Mouse (Mus musculus): ENCODE measurements around the gene Amh.
"Not testable (repeated sequence)": the region's sequence is repeated elsewhere in the genome, so short reads cannot be mapped to it uniquely, and the experiment has no call there.

The Amh gene

GRCm38 (mm10) chr10:80807057-80807627 is 2.1 kb downstream of the Amh start:
- DNase-seq (ENCODE audit: low read depth, low spot score): peak; percentile 97

- peak; percentile 73 for DNase-seq (ENCODE audit: low read depth, low spot score)
Observed at GRCm38 (mm10) chr10:80808099-80808984, 3.3 kb downstream of the Amh start.

GRCm38 (mm10) chr10:80808985-80809632 is 4.1 kb downstream of the Amh start:
- DNase-seq (ENCODE audit: low read depth, low spot score): peak; percentile 71

- no peak for DNase-seq (ENCODE audit: low read depth, low spot score)
Observed at GRCm38 (mm10) chr10:80810084-80810483, 5.0 kb downstream of the Amh start.

- no peak for DNase-seq (ENCODE audit: low read depth, low spot score)
Observed at GRCm38 (mm10) chr10:80812391-80813041, 7.5 kb downstream of the Amh start.

GRCm38 (mm10) chr10:80813366-80813765 is 8.3 kb downstream of the Amh start, which contains the start of gene Jsrp1:
TSS of gene Jsrp1 (minus strand) at chr10:80813498.
- no peak for DNase-seq (ENCODE audit: low read depth, low spot score)

GRCm38 (mm10) chr10:80814800-80815199 is 9.8 kb downstream of the Amh start:
- DNase-seq (ENCODE audit: low read depth, low spot score): no peak

- not testable (repeated sequence) for DNase-seq (ENCODE audit: low read depth, low spot score)
Observed at GRCm38 (mm10) chr10:80816303-80816702, 11.3 kb downstream of the Amh start.

- DNase-seq (ENCODE audit: low read depth, low spot score): no peak
Observed at GRCm38 (mm10) chr10:80817164-80817563, 12.1 kb downstream of the Amh start.

- DNase-seq (ENCODE audit: low read depth, low spot score): not testable (repeated sequence)
Observed at GRCm38 (mm10) chr10:80817955-80818354, 12.9 kb downstream of the Amh start.

GRCm38 (mm10) chr10:80818599-80819281 is 13.7 kb downstream of the Amh start:
- no peak for DNase-seq (ENCODE audit: low read depth, low spot score)

- no peak for DNase-seq (ENCODE audit: low read depth, low spot score)
Observed at GRCm38 (mm10) chr10:80819406-80819805, 14.4 kb downstream of the Amh start.

GRCm38 (mm10) chr10:80821991-80822390 is 16.9 kb downstream of the Amh start:
- no peak for DNase-seq (ENCODE audit: low read depth, low spot score)

- no peak for DNase-seq (ENCODE audit: low read depth, low spot score)
Observed at GRCm38 (mm10) chr10:80822528-80822927, 17.5 kb downstream of the Amh start.

GRCm38 (mm10) chr10:80823316-80823715 is 18.3 kb downstream of the Amh start:
- no peak for DNase-seq (ENCODE audit: low read depth, low spot score)

GRCm38 (mm10) chr10:80823847-80824643 is 19.0 kb downstream of the Amh start:
- DNase-seq (ENCODE audit: low read depth, low spot score): no peak

GRCm38 (mm10) chr10:80824827-80825226 is 19.8 kb downstream of the Amh start:
- no peak for DNase-seq (ENCODE audit: low read depth, low spot score)

GRCm38 (mm10) chr10:80826151-80827062 is 21.4 kb downstream of the Amh start, which contains the start of gene Oaz1:
TSS of gene Oaz1 (plus strand) at chr10:80826656.
- DNase-seq (ENCODE audit: low read depth, low spot score): peak; percentile 100

All from brain, adult 2 months (tissue).